Mouse (Mus musculus) embryo, embryonic 9.5 days (tissue): ENCODE data around the gene Pcdh7.

Experiments
- DNase-seq: peaks from one replicate; pipeline ENCODE4 v3.0.0-alpha.2; 2017; ENCODE audit errors: extremely low spot score

Pcdh7 gene

GRCm38 (mm10) chr5:57921140-57921539, 203.4 kb downstream of the Pcdh7 start:
- DNase-seq = no peak

- DNase-seq = no peak
Observed at GRCm38 (mm10) chr5:57931331-57931730, 213.6 kb downstream of the Pcdh7 start.

- no peak for DNase-seq
Observed at GRCm38 (mm10) chr5:57931738-57932137, 214.0 kb downstream of the Pcdh7 start.

DNA sequence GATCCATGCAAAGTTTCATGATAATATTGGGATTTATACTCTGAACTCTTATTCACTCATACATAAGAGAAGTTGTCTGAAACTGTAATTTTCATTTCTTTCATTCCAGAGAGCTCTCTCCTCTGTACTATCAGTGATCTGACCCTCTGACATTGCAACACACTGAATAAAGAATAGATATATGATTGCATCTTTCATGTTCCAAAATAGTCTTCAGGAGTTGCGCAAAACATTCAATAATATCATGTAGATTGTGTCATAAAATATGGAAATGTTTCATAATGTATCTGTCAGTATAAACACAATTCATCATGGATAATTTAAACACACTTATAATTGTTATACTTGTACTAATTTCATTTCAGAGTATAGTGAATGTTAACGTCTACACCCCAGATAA, 216.9 kb downstream of the Pcdh7 start:
- no peak for DNase-seq

DNA sequence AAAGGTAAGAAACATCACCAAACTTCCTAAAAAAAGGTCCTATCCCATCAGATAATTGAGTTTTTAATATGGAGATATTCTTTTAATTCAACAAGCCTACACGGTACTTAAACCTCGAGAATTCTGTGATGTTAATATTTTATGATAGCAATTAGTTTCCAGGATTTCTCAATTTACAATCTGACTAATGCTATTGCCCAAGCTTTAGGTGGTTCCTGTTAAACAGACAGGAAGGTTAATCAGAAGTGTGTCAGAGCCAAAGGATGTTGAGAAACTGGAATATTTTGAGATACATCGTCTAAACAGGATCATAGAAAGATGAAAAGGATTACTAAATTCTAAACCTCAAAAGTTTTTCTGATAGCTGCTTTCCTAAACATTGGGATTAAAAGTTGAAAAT, 222.7 kb downstream of the Pcdh7 start:
- no peak for DNase-seq

DNA sequence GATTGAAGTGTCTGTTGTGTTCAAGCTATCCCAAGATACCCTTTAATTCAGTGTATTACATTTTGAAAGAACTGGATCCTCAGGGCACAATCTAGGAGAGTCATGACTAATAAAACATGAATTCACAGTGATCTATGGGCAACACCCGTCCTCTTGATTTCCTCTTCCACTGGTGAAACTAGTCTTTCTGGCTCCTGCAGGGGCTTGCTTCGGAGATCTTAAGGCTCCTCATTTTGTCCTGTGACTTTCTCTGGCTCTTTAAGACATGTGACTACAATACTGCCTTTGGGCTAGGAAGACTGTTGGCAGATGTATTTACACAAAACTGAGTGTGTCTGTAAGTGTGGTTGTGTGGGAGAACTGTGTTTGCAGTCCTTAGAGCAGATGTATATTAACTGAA, 225.4 kb downstream of the Pcdh7 start:
- no peak for DNase-seq

DNA sequence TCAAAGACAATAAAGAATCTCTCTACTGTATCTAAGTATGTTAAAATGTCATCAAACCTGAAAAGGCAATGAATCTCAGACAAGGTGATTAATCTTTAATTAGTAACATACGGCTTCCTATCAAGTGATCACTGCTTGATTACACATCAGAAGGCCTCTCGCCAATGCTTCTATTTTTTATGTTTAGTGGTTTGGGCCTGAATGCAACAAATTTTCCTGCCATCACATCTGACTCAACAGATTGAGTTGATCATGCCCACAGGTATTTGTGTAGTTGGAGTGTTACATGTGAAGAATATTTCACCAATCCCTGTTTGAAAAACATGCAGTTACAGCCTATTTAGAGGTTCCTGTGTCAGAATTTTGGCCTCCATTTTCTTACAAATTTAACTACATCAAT, 225.8 kb downstream of the Pcdh7 start:
- DNase-seq = no peak

DNA sequence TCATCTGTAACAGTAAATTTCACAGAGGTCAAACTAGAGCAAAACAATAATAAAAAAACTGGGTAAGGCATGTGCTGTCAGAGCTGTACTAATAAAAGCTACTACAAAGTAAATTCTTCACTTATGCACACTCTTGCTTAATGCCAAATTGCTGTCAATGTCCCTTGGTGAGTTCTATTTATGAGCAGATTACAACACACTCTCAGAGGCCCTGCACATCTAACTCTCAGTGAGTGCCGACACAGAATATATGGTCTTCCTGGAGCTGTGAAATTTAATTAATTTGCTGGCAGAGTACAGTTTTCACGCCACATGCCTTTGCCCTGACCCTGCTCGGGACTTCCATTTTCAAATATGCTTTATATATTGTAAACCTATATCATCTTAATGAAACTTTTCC, 227.7 kb downstream of the Pcdh7 start:
- DNase-seq = no peak

- no peak for DNase-seq
Observed at GRCm38 (mm10) chr5:57959317-57959716, 241.6 kb downstream of the Pcdh7 start.

- no peak for DNase-seq
Observed at GRCm38 (mm10) chr5:57963792-57964191, 246.0 kb downstream of the Pcdh7 start.

- no peak for DNase-seq
Observed at GRCm38 (mm10) chr5:57964201-57964600, 246.4 kb downstream of the Pcdh7 start.

DNA sequence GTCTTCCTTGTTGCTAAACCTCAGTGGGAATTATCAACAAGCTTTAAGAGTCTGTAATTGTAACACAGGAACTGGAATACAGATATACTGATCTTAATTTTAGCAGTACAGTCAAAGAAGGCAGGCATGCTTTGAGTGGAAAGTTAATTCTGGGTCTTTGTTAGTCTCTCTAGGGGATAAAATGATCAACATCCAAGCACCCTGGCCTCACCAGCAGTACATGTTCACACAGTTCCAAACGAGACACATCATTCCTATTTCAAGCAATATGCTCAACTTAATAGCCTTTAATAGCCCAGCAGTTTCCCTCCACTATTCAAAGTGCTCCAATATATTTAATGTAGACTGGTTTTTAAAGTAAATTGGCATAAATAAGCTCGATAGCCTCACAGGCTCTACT, 275.8 kb downstream of the Pcdh7 start:
- DNase-seq = no peak

DNA sequence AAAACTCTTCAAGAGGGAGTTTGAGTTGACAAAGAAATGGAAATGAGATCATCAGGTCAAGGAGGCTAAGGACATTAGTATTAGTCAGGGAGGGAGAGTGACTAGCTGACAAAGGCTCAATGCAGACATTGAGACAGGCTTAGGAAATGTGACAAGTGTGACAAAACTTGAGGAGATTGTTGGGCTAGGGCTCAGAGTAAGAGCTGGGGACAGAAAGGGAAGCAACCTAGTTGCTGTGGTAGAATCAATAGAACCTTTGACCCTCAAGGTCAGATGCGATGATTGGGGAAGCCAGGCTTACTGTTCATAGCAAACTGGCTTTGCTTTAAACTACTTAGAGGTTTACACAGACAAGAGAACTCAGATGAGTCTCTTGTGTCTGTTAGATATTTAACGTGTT, 303.6 kb downstream of the Pcdh7 start:
- DNase-seq = peak; percentile 15

GRCm38 (mm10) chr5:58025123-58025522, 307.4 kb downstream of the Pcdh7 start:
- no peak for DNase-seq

DNA sequence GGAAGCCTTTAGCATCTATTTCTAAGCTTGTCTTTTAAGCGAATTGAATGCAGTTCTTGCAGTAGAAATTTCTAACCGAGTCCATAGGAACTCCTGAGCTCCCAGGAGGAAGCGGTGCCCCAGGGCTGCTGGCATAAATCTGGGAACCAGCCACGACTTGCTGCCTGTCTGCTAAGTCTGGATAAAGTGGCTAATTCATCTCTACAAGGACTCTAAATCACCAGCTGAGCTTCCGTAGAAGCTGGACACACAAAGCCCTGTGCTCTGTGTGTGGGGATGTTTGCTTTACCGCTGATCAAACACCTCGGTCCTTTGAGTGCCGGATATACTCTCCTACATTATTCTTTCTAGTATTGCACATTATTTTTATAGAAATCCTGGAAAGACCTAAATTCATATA, 308.0 kb downstream of the Pcdh7 start:
- peak; percentile 21 for DNase-seq

- DNase-seq = no peak
Observed at GRCm38 (mm10) chr5:58039875-58040274, 322.1 kb downstream of the Pcdh7 start.

DNA sequence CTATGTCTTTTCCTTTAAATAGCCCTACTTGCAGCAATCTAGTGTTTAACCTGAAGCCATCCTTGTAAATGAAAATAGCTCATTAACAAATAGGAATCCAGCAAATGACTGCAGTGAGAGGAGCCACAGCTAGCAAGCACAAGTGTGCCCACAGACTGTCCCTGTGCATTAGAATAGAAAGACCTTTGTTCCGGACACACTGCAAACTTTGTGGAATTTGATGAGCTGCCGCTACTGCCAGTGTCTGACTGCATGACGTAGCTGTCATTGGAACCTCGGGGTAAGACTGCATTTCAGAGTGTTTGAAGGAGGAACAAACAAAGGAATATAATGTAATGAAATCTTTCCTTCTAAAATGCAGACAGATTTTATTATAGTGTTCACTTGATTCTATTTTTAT, 326.4 kb downstream of the Pcdh7 start:
- no peak for DNase-seq

DNA sequence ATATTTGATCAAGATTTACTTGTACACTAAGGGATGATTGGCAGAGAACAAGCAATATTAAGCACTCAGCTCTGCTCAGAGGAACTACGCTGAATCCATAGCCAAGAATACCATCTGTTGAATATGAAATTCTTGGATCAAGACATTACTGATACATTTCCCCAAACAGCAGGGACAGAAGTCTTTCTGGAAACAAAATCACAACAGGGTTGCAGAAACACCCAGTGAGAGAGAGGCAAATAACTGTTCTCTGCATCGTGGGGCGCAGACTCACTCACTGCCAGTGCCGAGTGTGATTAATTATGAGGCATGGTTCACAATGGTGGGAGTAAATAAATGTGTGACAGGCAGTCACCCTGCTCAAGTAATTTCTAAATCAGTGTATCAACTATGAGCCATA, 363.3 kb downstream of the Pcdh7 start:
- DNase-seq = no peak

DNA sequence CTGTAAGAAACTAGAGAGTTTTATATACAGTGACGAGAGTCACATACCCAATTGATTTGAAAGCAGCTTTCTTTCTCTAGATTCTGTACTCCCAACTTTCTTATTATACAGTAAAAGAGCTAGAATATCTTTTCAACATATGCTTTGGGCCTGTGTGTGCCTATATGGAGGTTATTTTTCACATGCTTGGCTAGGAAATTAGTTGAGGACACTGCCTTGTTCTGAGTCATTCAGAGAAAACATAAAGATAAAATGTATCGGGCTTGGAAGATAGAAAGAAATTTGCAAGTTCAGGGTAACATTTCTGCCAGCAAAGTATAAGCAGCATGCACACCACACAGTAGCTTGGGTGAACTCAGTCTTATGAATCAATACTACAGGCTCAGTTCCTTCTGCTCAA, 364.5 kb downstream of the Pcdh7 start:
- DNase-seq = no peak

GRCm38 (mm10) chr5:58083056-58083455, 365.3 kb downstream of the Pcdh7 start:
- DNase-seq = no peak

DNA sequence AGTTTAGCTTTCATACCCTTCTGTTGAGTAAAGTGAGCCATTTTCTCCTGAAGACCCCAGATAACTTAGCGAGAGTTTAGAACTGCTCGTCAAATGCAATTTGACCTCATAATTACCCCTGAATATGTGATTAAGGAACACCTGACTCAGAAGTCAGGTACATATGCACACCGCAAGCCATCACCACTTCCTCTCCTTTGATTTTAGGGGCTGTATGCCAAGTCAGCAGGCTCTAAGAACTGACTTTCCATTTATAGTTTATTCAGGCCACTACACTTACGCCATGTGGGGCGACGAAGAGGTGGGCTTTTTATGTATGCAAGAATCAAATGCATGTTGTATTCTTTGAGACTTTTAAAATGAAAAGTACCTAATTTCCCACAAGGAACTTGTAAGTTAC, 366.2 kb downstream of the Pcdh7 start:
- no peak for DNase-seq

GRCm38 (mm10) chr5:58108665-58109364, 391.0 kb downstream of the Pcdh7 start:
- DNase-seq = no peak

GRCm38 (mm10) chr5:58116096-58116495, 398.3 kb downstream of the Pcdh7 start:
- no peak for DNase-seq

GRCm38 (mm10) chr5:58117896-58118295, 400.1 kb downstream of the Pcdh7 start:
- no peak for DNase-seq
